Comparison of ENCODE assay signal across 8 mouse cellular contexts in the genomic region with DNA sequence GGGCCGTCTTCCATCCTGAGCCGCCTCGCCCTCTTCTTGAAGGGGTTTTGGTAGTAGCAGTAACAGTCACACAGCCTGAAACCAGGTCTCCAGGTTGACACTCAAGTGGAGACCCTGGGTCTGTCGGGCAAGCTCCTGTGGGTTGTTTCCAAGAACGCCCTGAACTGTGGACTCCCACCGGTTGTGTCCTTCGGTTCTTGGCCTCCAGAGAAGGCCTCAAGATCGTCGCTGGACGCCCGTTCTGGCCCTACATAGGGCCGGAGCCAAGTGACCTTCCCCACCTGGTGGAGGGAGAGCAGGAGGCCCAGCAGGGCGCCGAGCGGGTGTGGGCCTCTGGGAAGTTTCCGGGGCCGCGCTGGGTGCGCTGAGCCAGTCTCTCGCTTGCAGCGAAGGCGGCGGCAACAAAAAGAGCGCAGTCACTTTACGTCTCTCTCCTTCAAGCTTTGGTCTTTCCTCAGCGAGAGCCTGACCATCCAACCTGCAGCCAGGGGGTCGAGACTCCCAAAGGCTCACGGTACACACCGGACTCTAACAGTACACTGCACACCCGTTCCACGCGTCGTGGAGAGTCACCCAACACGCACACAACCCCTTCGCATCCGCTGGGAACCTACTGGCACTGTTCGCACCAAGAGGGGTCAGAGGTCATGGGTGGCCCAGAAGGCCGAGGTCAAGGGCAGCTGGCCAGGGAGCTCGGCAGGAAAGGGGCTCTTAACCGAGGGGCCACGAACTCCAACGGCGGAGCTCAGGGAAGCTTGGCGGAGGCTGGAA. TPM values are rescaled to one million over a fixed set of nuclear protein-coding genes. Genes with fewer than 3 reads are reported as not detected.
DNase-seq lines count a peak whose midpoint lies in the region; ATAC-seq and TF ChIP-seq lines count a peak whose summit lies in the region.

No protein-coding gene starts in this region.

- H3K27me3 ChIP-seq in heart, embryonic 14.5 days (ENCODE audit: control insufficient read depth, insufficient read depth, low read length): peaks cover 51% of the 10 kb centered on the region
- H3K27me3 ChIP-seq in limb, embryonic 14.5 days (ENCODE audit: control insufficient read depth, insufficient read depth, low read length): peaks cover 10% of the 10 kb centered on the region; the same call in 1 of the 2 replicates
- H3K27me3 ChIP-seq in small intestine, adult 2 months (ENCODE audit: control insufficient read depth, insufficient read depth, low read length): peaks cover 12% of the 10 kb centered on the region

- no peaks in the 10 kb centered on the region for H3K36me3 ChIP-seq in heart, embryonic 14.5 days (ENCODE audit: control insufficient read depth, insufficient read depth, low read length)
- H3K36me3 ChIP-seq in limb, embryonic 14.5 days (ENCODE audit: control insufficient read depth, insufficient read depth, low read length): 0 out of 2 replicates have a peak, but pooled peaks cover 3% of the 10 kb centered on the region
- no peaks in the 10 kb centered on the region for H3K36me3 ChIP-seq in small intestine, adult 2 months (ENCODE audit: control insufficient read depth, insufficient read depth, low read length)

- H3K4me1 ChIP-seq in heart, embryonic 14.5 days (ENCODE audit: control insufficient read depth in 2 of 2, insufficient read depth in 2 of 2, low read length in 2 of 2): peaks cover 21 to 32% of the 10 kb centered on the region in 2 experiments
- H3K4me1 ChIP-seq in limb, embryonic 14.5 days (ENCODE audit: control insufficient read depth, insufficient read depth, low read length): peaks cover 27% of the 10 kb centered on the region
- H3K4me1 ChIP-seq in small intestine, adult 2 months (ENCODE audit: control insufficient read depth, insufficient read depth, insufficient read length, low read length): peaks cover 5% of the 10 kb centered on the region; the same call in 1 of the 2 replicates

- 11% methylated on average over 44 of the region's 44 CpGs for WGBS in heart, embryonic 14.5 days
- WGBS in limb, embryonic 14.5 days: 7% methylated on average over 43 of the region's 44 CpGs
- 28% methylated on average over 44 of the region's 44 CpGs for WGBS in small intestine, adult 2 months

- no peak for TF ChIP-seq CTCF in small intestine, adult 2 months (IDR thresholded peaks at IDR 0.05; ENCODE audit: extremely low read depth, insufficient read length, insufficient replicate concordance, low read depth, low read length)

- H3K4me2 ChIP-seq in heart, embryonic 14.5 days (ENCODE audit: low read length): peak overlapping the region; percentile 84
- peak overlapping the region; percentile 89 for H3K4me2 ChIP-seq in limb, embryonic 14.5 days (replicated peaks; ENCODE audit: low read depth, low read length, severe bottlenecking)

- H3K9me3 ChIP-seq in heart, embryonic 14.5 days (ENCODE audit: control insufficient read depth, low read length): no peaks in the 10 kb centered on the region
- H3K9me3 ChIP-seq in limb, embryonic 14.5 days (ENCODE audit: control insufficient read depth, low read length): no peaks in the 10 kb centered on the region

- peak overlapping the region; percentile 66 to 86 for H3K4me3 ChIP-seq in heart, embryonic 14.5 days (ENCODE audit: control insufficient read depth in 1 of 2, insufficient read depth in 1 of 2, low read depth in 1 of 2, low read length in 2 of 2)
- peak overlapping the region; percentile 77 for H3K4me3 ChIP-seq in limb, embryonic 14.5 days (replicated peaks; ENCODE audit: low read length)
- peak overlapping the region; percentile 91 for H3K4me3 ChIP-seq in small intestine, adult 2 months (ENCODE audit: low read depth, low read length)

- H3K9ac ChIP-seq in heart, embryonic 14.5 days (ENCODE audit: low read length): peak overlapping the region; percentile 99
- H3K9ac ChIP-seq in limb, embryonic 14.5 days (ENCODE audit: low read depth, low read length, severe bottlenecking): peak overlapping the region; percentile 89

- ATAC-seq in heart, embryonic 14.5 days (ENCODE audit: insufficient number of reproducible peaks, insufficient read depth, low FRiP score, low read depth): no peak
- ATAC-seq in limb, embryonic 14.5 days (ENCODE audit: low FRiP score, low read depth): no peak

- peak; percentile 14 for DNase-seq in ovary, postnatal 36 days (ENCODE audit: low spot score)
- DNase-seq in ovary, adult 18-20 months (ENCODE audit: low spot score): no peak
- DNase-seq in limb, embryonic 14.5 days (ENCODE audit: low spot score): no peak
- DNase-seq in gastrocnemius, postnatal 14 days: no peak
- no peak for DNase-seq in cerebellum, postnatal 36 days
- no peak for DNase-seq in frontal cortex, postnatal 10 days (ENCODE audit: low spot score in 2 of 2)

- intact Hi-C loops in gastrocnemius, postnatal 14 days (cut with DNase I; ENCODE audit: low total_unique reads): no loop called here

- no peak for TF ChIP-seq POLR2A in limb, embryonic 14.5 days (IDR thresholded peaks at IDR 0.05; ENCODE audit: borderline replicate concordance, extremely low read depth, insufficient read depth, insufficient read length)
- TF ChIP-seq POLR2A in small intestine, adult 2 months (IDR thresholded peaks at IDR 0.05; ENCODE audit: low read depth, low read length): no peak

- H3K27ac ChIP-seq in heart, embryonic 14.5 days (replicated peaks in 1 of 2; ENCODE audit: control insufficient read depth in 1 of 2, insufficient read depth in 1 of 2, low read depth in 2 of 2, low read length in 2 of 2): peak overlapping the region; percentile 6 to 97; a peak in 3 of 4 replicates
- peak overlapping the region; percentile 97 for H3K27ac ChIP-seq in limb, embryonic 14.5 days (replicated peaks; ENCODE audit: low read depth, low read length)
- peak overlapping the region; percentile 12; the same call in 1 of the 2 replicates for H3K27ac ChIP-seq in small intestine, adult 2 months (ENCODE audit: insufficient read depth, low read depth, low read length)

RNA-seq across cellular contexts. Expression of a gene that starts 2.0 kb away (rescaled TPM):
- 18.1 and 19.5 TPM in 2 replicates for polyA plus RNA-seq in heart, embryonic 14.5 days (2014; fragmentation: Nextera tagmentation; extraction: Ambion mirVana)
- polyA plus RNA-seq in limb, embryonic 14.5 days (2012; rRNA removed): 11.7 and 15.3 TPM in 2 replicates
- 25.6 and 40.0 TPM in 2 replicates for polyA plus RNA-seq in limb, embryonic 14.5 days (2014; fragmentation: Nextera tagmentation; extraction: Ambion mirVana)
- 4.9 and 15.5 TPM in 2 replicates for polyA plus RNA-seq in small intestine, adult 2 months (2012; rRNA removed)
- 1 to 10 TPM; 1.2 to 3.5 TPM for total RNA-seq in gastrocnemius, postnatal 14 days (2021)

RNA-seq across cellular contexts. Expression of a gene that starts 33.0 kb away (rescaled TPM):
- polyA plus RNA-seq in heart, embryonic 14.5 days (2014; fragmentation: Nextera tagmentation; extraction: Ambion mirVana): not detected in 2 replicates
- polyA plus RNA-seq in limb, embryonic 14.5 days (2012; rRNA removed): not detected in 2 replicates
- not detected in 2 replicates for polyA plus RNA-seq in limb, embryonic 14.5 days (2014; fragmentation: Nextera tagmentation; extraction: Ambion mirVana)
- polyA plus RNA-seq in small intestine, adult 2 months (2012; rRNA removed): not detected in 2 replicates
- total RNA-seq in gastrocnemius, postnatal 14 days (2021): not detected

Comparison
In these comparisons a context has a peak if more than half of its experiments do, and no peak if none do; other contexts are left out.
1. H3K27ac ChIP-seq: peak in every context shown above with its lines; median percentile 97 in limb, embryonic 14.5 days; 52 in heart, embryonic 14.5 days; 12 in small intestine, adult 2 months.